Mouse (Mus musculus): ENCODE data around the gene Tor4a.
A peak's percentile ranks its signal among the peaks of the same experiment; 100 is the strongest.

Gene Tor4a

DNA sequence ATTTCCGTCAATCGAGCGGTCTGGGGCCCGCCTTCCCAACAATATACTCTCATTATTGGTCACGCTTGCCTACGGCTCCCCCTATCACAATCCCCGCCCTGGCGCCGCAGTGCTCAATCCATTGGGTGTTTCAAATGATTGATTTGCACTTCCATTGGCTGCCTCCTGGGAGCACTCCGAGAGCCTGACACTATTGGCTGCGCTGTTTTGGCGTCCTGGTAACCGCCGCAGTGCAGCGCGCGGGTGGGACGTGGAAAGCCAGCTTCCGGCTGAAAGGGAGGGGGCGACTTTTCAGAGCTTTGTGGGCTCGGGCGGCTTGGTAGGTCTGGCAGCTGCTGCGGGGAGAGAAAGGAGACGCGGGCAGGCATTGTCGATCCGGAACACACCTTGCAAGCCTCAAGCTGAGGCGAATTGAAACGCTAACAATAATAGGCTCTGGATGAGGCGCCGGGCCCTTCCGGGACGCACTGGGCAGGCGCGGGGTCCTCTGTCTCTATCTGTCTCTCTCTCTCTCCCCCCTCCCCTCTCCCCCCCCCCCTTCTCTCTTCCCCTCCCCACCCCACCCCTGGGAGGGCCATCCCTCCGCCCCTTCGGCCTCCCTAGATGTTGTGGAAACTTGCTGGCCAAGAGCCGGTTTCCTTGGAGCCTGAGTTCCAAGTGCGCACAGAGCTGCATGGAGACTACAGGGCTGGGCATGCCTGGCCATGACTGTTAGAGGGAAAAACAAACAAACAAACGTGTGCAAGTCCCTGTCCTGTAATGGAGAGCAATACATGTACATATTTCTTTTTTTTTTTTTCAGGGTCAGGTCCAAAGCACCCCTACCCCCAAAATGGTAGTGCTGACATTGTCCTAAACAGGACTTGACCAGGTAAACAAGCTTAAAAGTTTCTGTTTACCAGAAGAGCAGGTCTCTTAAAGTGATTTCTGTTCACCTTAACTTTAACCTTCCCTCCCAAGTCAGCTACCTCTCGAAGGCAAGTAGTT, 28.4 kb upstream of the Tor4a start:
- DNase-seq (ENCODE audit: low read depth, low spot score): peak; percentile 100

DNA sequence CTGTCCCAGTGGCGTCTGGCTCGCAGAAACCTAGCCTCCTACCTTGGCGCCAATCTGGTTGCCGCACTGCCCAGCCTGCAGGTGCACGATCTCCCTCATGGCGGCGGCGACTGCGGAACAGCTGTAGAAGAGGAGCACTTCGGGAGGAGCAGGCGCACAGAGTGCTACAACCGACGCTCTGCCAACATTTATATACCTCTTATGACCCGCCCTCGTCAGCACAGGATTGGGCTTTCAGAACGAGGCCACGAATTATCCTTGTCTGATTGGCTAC, 27.7 kb upstream of the Tor4a start, which contains the start of gene Tubb4b:
TSS of gene Tubb4b (minus strand) at position 211 of the 274 bp plus-strand sequence.
- no peak for DNase-seq (ENCODE audit: low read depth, low spot score)

DNA sequence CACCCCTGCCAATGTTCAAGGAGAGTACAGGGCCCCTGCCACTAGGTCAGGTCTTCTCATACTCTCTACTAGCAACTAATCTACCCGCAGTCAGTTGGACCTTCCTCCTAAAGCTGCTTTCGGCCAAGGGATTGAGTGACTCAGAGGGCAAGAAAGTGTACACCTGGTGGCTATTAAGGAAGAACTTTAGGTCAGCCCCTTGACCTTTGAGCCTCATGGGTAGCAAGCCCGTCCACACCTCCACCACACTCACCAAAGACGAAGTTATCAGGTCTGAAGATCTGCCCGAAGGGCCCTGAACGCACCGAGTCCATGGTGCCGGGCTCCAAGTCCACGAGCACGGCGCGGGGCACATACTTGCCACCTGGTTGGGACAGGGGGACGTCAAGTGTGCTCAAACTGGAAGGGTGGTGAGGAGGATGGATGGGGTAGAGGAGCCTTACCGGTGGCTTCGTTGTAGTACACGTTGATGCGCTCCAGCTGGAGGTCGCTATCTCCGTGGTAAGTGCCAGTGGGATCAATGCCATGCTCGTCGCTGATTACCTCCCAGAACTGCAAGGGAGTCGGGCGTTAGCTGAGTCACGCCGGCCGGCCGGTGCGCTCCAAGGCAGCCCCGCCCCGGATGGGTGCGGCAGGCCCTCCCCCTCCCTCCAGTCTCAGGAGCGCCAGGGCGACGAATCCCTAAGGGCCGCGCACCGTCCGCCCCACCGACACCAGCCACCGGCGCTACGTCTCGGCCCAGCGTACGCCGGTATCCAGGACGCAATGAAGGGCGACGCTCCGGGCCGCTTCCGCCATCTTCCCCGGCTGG, 27.2 kb upstream of the Tor4a start:
- peak; percentile 96 for DNase-seq (ENCODE audit: low read depth, low spot score)

DNA sequence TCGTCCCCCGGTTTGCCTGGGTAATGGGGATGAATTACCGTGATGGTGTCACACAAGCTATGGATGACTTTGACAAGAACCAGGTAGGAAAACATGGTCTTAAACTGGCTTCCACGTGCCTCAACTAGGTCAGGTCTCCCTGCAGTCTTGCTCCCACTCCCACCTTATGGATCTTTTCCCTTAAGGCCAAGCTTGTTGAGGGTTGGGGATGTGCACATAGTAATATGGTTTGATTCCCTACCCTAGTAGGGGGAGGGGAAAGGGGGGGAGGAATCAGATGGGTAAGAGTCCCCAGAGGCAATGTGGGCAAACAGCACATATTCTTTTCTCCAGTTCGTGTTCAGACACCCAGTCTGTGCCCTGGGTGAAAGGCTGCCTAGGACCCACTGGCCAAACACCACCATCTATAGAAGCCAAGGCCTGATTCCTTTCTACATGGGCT, 24.7 kb upstream of the Tor4a start:
- DNase-seq (ENCODE audit: low read depth, low spot score): peak; percentile 46

DNA sequence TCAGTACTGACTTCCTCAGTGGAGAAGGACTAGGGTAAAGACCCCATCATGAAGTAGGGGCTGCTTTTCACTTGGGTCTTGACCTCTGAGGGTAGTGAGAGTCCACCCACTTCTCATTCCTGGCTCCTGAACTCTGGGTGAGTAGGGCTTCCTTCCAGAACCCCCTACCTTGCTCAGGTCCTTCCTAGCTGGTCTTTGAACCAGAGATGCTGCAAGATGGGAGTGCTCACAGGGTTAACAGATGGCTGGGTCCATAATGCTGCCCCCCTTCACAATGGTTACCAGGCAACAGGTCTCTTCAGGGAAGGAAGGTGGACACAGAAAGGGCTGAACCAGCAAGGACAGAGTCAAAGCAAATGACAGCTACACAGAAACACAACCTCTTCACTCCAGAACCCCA, 21.8 kb upstream of the Tor4a start, which contains the start of gene Fam166a:
TSS of gene Fam166a (plus strand) at position 301 of the 400 bp plus-strand sequence.
- DNase-seq (ENCODE audit: low read depth, low spot score): no peak

DNA sequence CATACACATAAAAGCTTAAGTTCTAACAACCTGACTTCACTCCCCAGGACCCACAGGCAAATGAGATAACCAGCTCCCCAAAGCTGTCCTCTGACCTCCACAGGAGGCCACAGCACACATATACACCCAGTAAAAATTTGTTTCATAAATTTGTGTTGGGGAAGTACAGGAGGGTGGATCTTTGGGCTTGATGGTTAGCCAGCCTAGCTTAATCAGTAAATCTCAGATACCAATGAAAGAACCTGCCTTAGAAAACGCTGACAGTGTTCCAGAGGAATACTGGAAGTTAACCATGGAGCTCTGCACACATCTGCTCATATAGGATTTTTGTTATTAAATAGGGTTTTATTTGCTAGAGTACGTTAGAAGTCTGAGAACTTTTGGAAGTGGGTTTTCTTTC, 21.0 kb upstream of the Tor4a start:
- no peak for DNase-seq (ENCODE audit: low read depth, low spot score)

DNA sequence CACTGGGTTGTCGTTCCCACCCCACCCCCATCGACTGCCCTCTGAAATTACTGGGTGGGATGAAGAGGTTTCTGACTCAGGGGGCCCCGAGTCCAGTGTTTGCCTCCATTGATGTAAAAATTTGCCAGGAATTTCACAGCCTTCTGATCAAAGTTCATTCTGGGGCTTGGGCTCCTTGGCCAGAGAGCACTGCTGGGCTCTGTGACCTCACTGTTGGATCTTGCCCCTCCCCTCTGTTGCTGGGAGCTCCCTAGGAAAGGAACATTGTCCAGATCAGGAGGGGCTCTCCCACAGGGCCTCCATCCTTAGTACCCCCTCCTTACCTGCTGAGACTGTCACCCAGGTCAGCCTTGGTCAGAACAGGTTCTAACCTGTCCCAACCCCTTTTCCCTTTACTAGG, 17.8 kb upstream of the Tor4a start, which contains the start of gene Stpg3:
TSS of gene Stpg3 (minus strand) at position 194 of the 400 bp plus-strand sequence.
- no peak for DNase-seq (ENCODE audit: low read depth, low spot score)

DNA sequence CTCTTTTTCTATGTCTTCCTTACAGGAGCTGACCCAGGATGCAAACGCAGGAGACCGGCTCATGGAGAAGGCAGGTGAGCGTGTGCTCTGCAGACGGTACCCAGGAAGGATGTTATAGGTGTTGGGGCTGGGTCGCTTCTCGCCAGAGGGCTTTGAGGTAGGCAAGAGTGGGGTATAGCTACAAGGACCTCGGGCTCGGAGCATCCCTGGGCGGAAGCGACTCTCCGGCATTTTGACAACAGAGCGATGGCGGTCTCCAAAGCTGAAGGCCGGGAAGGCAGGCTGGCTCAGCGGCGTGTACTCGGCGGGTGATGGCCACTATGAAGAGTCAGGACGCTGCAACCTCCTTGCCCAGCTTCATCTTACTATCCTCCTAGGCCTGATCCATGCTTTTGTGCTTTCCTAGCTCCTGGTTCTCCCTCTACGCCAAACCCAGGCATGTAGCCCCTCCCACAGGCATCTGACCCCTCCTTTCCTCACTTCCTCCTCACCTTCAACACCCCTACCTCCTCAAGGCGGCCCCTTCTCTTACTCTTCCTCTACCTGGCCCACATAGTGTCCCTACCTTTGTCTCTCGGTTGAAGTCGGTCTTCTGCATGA, 16.7 kb upstream of the Tor4a start:
- DNase-seq (ENCODE audit: low read depth, low spot score): peak; percentile 44

DNA sequence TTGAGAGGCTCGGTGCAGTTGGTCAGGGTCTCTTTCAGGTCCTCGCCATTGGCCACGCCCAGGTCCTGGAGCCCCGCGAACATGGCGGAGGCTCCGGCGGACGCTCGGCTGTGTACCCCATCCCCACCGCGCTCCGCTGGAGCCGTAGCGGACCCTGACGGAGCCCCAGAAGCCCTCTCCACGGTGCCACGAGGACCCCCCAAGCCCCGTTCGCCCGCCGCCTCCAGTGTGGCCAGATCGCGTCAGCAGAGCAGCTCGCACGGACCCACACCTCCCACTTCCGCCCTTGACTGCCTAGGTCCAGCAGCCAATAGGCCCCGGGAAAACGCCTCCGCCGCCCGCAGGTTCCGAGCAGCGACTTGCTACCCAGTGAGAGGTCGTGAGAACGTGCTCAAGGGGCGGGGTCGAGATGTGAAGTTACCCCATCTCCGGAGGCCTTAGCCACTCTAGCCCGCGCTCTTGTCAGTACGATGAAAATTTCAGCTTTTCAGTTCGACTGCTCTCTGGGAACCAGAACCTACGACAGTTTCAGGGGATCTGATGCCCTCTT, 14.5 kb upstream of the Tor4a start, which contains the start of gene Nelfb:
TSS of gene Nelfb (minus strand) at position 369 of the 550 bp plus-strand sequence.
- DNase-seq (ENCODE audit: low read depth, low spot score): peak; percentile 96

DNA sequence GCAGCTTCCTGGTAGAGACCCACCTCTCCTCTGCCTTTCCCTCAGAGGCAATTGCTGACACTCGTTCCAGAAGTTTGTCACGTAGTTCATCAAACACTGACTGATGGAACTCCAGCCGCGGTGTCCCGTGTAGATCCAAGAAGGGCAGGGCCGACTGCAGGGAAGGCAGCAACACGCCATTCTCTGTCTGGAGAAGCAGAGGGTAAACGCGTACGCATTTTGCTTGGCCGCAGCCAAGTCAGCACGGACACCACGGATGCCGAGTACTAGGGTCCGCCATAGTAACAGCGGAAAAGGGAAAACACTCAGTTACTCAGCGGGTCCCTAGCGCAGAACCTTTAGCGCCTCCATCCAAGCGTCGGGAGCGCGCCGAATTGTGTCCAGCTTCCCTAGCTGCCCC, 14.0 kb upstream of the Tor4a start:
- no peak for DNase-seq (ENCODE audit: low read depth, low spot score)

DNA sequence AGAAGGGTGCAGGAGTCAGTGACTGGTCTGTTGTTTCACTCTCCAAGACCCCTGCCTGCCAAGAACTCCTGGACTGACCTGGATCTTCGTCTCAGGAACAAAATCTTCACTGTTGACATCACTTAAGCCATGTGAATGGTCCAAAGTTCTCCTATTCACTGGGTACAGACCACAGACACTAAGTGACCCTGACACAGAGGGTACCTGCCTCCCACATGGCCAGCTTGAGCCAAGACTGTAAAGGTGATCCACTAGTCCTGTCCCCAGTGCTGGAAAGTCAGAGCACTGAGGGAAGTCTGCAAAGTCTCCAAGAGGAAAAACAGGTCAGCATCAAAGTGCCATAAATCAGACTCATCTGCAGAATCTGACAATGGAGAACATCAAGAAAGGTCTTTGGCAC, 10.9 kb upstream of the Tor4a start:
- no peak for DNase-seq (ENCODE audit: low read depth, low spot score)

DNA sequence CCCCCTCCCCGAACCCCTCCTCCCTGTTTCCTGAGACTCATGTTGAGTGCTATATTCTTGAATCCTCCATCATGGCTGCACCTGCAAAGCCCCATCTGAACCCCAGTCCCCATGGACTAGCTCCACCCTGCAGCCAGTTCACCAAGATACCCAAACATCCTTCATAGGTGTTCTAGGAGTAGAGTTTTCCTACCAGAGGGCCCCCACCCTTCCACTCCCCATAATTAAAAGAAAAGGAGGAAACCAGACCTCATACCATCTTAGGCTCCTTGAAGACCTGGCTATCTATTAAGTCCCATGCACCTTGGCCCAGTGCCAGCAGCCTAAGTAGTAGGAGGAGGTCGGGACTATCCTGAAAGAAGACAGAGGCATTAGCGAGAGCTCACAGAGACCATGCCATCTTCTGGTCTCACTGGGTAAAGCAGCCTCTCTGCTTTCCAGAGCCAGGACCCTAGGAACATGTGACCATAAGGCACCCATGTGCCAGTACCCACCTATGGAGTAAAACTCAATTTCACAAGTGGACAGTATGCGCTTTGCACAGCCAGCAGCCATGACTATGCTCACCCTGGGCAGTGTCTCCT, 7.0 kb upstream of the Tor4a start:
- DNase-seq (ENCODE audit: low read depth, low spot score): peak; percentile 60

DNA sequence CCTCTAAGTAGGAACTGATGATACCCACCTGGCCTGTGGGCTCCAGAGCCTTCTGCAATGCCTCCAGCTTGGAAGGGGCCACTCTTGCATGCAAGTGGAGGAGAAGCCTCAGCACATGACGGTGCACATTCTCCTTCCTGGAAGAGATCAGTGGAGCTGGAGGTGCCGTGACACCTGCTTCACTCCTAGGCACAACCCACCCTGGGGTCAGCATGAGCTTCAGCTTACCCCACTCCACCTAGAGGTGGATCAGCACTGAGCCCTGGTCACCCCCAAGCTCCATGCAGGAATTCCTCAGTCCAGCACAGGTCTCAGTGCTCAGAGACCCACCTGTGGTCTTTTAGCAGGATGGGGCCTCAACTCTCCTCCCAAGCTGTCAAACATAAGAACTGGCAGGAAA, 3.9 kb upstream of the Tor4a start:
- no peak for DNase-seq (ENCODE audit: low read depth, low spot score)

DNA sequence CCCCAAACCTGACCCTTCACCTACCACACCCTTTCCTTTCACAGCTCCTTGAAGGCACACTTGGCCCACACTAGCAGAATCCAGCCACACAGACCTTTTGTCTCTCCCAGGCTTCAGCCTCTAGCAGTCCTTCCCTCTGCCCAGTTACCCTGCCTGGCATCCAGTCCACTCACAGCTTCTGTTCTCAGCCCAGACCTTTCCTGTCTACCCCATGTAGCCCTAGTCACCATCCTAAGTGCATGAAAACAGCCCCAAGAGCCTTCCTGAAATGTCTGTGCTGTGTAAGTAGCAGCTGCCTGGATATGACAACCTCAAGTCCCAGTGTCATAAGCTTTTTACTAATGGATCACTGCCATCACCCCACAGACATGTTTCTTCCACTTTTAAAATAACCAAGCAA, 1.3 kb upstream of the Tor4a start:
- DNase-seq (ENCODE audit: low read depth, low spot score): no peak

DNA sequence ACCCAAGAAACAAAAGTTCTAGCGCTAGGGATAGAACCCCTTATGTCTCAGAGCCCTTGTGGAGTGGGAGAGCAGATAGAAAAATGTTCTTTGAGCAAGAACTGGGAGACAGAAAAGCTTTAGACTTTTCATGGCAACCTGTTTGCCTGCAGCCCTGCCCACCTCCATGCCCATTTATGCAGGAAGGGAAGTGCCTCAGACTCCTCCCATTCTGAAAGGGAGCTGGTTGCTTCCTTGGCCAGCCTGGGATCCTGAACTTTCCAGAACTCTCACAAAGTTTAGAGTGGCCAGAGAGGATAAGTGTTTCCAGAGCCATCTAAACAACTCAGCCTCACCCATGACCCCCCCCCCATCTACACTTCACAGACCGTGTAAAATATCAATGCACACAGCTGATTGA, 505 bp upstream of the Tor4a start:
- DNase-seq (ENCODE audit: low read depth, low spot score): no peak

DNA sequence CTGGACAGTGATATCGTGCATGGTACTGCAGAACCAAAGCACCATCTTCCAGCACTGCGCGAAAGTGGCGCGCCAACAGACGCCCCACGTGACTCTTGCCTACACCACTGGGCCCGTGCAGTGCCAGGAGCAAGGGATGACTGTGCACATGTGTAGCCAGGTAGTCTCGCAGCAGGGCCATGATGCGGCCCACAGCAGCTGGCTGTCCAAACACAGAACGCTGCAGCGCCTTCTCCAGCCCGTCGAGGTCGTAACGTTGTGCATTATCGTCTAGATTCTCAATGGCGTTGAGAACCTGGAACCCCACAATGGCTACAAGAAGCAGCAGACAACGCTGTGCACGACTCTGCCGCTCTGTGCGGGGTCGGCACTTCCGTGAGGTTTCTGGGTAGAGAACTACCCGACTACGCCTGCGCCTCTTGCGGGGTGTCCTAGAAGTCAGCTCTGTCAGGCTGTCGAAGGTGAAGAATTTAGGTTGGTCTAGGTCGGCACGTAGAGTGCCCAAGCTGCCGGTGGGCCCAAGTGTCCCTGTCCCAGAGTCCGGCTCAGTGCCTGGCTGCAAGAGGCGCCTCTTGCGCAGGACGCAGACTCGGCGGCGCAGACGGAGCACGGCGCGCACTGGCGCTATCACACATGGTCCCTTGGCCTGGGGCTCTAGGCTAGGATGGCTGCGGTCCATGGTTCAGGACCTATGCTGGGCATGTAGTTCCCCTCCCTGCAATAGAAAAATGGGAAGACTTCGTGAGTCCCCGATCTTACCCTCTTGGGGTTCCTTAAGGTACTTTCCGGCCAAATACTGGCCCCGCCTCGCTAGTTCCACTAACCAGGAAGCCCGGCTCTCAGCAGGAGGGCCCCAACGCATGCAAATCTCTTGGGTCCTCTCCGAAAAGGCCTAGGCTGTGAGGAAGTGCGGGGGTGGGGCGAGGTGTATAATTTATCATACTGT, 1.2 kb downstream of the Tor4a start:
- DNase-seq (ENCODE audit: low read depth, low spot score): peak; percentile 71

DNA sequence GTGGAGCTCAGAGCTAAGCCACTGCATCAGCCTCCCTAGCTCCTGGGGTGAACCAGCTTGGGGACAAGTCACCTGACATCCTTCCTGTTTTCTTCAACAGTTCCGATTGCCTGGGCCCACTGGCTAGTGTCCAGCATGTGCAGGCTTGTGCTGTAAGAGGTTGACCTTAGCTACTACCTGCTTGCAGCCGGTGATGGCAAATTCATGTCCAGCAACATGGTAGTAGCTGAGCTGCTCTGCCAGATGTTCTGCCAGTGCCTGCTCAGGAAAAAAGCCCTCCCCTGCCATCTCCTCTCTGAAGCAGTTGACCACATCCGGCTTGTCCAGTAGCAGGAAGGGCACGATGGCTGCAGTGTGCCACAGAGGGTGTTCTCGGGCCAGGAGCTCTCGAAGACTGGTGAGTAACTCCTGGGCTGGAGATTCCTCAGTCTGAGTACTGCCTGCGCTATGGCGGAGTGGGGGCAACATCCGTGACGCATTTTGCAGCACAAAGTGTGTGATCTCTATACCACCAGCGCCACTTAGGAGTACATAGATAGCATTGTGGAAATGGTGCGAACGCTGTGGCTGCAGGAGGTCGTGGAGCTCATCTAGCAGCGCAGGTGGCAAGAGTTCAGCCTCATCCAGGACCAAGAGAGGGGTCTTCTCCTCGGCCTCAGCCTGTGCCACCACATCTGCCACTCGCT, 2.1 kb downstream of the Tor4a start:
- DNase-seq (ENCODE audit: low read depth, low spot score): no peak

DNA sequence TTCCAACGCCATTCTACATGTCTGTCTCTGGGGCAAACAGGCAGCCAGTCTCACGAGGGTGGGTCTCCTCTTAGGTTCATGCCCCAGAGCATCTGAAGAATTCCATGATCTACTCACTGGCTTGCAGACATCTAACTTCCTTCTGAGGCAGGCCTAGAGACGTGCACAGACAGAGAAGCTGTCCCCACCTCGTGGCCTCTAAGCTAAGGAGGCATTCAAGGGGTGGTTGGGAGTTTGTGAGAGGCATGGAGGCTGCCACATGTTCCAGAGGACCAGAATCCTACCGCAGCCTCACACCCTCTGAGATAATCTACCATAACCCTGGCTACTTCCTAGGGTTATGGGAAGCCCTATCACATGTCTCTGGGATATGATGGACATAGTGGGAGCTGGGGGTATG, 2.7 kb downstream of the Tor4a start:
- no peak for DNase-seq (ENCODE audit: low read depth, low spot score)

DNA sequence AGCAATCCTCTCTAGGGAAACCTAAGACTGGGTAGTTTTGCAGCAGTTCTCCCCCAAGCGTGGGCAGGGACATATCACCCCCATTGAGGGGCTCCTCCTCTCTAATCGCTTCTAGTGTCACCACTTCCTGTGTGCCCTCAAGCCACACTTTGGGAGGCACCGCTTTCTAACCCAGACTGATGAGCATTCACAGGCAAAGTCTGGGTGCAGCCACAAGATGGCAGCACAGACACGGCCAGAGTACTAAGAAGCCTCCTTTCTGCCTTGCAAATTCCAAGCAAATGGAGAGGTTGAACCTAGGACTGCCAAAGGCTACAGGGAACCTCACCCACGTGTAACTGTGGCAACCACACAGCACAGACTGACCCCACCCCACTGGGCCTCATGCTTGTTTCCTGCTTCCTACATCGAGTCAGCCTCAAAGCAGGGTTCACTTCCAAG, 3.3 kb downstream of the Tor4a start:
- peak; percentile 97 for DNase-seq (ENCODE audit: low read depth, low spot score)

DNA sequence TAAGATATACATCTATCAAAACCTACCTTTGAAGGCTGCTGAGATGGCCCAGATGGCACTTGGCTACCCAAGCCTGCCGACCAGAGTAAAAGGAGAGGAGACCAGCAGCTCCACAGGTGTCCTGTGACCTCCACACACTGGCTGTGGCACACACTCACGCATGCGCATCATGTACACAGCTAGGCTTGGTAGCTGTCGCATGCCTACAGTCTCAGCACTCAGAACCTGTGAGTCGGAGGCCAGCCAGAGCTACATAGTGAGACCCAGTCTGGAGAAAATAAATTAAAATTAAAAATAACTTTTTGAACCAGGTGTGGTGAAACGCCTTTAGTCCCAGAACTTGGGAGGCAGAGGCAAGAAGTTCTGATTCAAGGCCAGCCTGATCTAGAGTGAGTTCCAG, 8.8 kb downstream of the Tor4a start:
- DNase-seq (ENCODE audit: low read depth, low spot score): no peak

Data from ZHBTc4 (cell line).